Mouse (Mus musculus) megakaryocyte-erythroid progenitor cell, adult 5-6 weeks (primary cell): ENCODE measurements around the gene Kif28. TPM values are rescaled to one million over a fixed set of nuclear protein-coding genes. Genes with fewer than 3 reads are reported as not detected.
"Not testable (repeated sequence)": the region's sequence is repeated elsewhere in the genome, so short reads cannot be mapped to it uniquely, and the experiment has no call there.

Source experiments
- ATAC-seq: replicated peaks from 2 replicates; pipeline ENCODE4 v1.8.0; 2016; ENCODE audit warnings: mild to moderate bottlenecking, inconsistent platforms; ENCODE audit not compliant: severe bottlenecking, poor library complexity, low FRiP score, low TSS enrichment
- total RNA-seq, 2 experiments: library from RNA; stranded (forward) in 1 of 2; stranded (reverse) in 1 of 2; fragments of 200-1000, 215-1000 nt in 1 of 2; fragments of >200 nt in 1 of 2; fragmentation: Nextera tagmentation in 1 of 2; gene quantifications; 2 replicates each; pipeline ENCODE4 v1.2.3; 2014 to 2017

Gene Kif28
- not detected in 2 replicates for total RNA-seq (2014; fragmentation: Nextera tagmentation)
- total RNA-seq (2017): not detected in 2 replicates

DNA sequence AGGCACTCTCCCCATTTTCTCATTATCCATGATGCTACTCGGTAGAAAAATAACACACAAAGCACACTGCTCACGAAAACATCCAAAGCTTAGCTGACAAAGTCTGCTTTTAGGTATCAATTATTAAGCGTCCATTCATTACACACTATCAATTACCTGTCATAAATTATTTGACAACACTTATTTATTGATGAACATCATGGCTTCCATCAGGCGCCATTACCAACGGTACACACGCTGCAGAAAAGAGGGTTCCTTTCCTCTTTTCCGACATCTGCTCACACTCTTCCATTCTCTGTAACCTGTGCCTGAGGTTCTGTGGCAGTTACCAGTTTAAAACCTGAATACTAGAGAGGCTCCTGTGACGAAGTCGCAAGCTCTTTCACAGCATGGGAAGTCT lies at the start of gene Kif28:
Kif28 (minus strand) TSS at position 101 of the 400 bp plus-strand sequence.
- no peak for ATAC-seq

DNA sequence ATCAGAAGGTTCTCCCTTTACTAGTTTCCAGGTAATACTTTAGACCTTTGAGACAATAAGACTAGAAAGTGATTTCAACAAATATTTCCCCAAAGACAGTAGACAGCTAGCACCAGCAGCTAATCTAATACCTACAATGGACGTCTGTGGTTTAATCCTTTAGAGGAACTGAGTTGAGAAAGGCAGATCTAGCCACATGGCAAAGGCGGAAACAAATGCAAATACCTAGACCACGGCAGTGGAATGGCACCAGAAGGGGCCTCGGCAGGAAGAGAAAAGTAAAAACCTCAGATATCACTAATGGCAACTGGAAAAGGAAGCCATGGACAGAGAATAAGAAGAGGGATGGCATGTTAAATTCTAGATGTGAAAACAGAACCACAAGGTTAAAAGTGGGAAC lies 42.2 kb upstream of the Kif28 start:
- no peak for ATAC-seq

DNA sequence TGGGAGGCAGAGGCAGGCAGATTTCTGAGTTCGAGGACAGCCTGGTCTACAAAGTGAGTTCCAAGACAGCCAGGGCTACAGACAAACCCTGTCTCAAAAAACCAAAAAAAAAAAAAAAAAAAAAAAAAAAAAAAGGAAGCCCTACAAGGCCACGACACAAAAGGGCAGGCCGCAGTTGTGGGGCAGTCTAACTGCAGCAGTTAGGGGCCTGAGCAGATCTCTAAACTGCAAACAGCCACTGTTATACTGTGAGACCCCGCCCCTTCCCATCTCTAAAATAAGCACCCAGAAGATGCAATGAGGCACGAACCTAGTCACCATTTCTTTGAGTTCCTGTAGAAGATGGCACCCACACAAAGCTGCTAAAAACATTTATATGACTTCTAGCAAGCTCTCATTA lies 40.4 kb upstream of the Kif28 start:
- no peak for ATAC-seq

DNA sequence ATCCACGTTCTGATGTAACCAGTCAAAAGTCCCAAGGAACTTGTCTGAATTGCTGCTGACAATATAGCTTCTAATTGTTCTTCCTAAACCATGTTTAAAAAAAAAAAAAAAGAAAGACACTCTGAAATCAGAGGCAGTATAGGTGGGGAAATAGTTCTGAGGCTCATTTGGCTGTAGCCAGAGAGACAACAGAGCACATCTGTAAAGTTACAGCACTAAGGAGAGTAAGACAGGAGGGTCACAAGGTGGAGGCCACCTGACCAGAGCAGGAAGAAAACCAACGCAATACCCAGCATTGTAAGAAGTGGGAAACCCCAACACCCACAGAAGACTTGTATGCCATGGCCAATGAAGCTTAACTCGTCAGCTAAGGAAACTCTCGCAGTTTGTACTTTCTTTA lies 39.0 kb upstream of the Kif28 start:
- ATAC-seq: no peak

DNA sequence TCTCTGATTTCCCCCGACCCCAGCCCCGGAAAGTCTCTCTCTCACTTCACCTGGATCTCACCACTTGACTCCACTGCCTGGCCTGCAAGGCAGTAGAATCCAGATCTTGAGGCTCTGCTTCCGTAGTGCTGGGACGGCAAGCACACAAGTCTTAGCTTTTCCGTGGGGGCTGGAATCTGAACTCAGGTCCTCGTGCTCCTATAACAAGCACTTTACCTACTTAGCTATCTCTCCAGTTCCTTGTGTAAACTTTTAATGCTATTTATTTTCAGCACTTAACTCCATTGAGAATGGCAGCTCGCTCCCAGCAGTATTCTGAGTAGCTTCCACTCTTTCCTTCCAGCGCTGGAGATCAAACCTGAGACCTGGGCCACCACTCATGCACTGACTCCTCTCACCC lies 31.8 kb upstream of the Kif28 start:
- ATAC-seq: no peak

DNA sequence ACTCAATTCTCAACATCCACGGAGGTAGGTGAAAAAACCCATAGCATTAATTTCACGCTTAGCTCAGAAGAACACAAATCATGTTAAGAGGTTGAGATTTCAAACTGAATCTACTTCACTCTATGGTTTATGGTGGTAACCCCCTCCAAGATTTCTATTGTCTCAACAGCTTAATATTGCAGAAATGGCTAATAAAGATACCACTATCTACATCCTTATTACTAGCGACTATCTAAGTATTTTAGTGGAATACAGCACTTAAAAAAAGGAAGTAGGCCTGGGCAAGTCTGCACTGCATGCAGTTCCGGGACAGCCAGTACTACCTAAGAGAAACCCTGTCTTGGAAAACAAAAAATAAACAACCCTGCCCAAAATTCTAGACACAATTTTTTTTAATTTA lies 15.5 kb upstream of the Kif28 start:
- no peak for ATAC-seq

DNA sequence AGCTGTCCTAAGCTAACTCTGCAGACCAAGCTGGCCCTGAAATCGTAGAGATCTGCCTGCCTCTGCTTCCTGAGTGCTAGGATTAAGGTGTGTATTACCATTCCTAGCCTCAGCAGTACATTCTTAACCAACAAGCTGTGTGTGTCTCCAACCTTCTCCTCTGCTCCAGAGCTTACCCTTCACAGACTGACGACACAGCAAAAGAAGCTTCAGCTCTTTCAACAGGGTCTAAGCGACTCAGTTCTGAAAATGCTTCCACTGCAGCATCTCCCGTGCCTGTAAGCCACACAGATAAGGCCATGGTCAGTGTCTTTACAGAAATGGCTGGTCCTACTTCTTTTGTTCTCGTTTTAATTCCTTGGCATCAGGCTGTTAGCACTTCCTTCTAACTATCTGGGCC lies 15.0 kb upstream of the Kif28 start:
- ATAC-seq: no peak

DNA sequence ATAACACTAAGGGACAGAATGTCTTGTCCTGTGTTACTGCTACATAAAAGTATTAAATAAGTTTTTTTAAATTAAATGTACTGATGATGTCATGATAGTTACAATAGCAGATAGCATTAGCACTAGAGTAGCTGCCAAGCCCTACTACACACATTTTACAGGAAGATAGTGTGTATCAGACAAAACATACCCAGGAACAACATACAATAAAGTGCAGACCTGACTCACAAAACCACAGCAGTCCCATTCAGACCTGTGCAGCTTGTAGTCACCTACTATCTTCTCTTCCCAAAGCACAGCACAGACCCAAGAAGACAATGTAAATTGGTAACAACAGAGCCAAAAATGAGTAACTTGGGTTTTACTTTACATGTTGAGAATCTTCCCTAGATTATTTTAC lies 11.4 kb upstream of the Kif28 start:
- ATAC-seq: peak; percentile 75

DNA sequence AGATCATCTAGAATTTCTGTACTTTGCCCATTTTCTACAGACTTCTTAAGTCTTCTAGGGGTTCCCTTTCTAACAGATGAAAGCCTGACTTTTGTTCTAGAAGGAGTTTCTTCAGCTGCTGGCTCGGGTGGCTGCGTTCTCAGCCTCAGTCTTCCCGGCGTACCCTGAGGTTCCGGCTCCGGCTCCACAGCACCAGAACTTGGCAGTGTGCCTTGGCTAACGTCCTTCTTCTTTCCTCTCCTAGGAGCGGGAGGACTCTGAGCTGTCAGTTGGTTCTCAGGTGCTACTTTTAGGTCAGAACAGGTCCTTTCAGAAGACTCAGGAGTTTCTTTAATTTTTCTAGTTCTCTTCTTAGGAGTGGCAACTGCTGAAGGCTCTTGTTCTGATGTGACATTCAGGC lies 7.9 kb upstream of the Kif28 start:
- no peak for ATAC-seq

DNA sequence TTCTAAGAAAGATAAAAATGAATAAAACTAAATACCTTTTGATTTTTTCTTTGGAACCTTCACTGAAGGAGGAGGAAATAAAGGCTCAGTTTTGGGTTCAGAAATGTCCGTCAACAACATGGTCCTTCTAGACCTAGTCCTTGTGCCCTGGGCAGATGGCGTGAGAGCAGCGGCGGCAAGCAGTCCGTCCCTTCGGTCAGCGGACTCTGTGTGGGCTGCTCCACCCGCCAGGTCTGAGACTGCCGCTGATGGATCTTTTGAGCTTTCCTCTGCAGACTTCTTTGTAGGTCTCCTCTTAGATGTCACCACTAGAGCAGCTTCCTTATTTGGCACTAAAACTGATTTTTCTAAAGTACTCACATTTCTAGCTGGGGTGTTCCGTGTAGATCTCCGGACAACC lies 7.2 kb upstream of the Kif28 start:
- ATAC-seq: no peak

DNA sequence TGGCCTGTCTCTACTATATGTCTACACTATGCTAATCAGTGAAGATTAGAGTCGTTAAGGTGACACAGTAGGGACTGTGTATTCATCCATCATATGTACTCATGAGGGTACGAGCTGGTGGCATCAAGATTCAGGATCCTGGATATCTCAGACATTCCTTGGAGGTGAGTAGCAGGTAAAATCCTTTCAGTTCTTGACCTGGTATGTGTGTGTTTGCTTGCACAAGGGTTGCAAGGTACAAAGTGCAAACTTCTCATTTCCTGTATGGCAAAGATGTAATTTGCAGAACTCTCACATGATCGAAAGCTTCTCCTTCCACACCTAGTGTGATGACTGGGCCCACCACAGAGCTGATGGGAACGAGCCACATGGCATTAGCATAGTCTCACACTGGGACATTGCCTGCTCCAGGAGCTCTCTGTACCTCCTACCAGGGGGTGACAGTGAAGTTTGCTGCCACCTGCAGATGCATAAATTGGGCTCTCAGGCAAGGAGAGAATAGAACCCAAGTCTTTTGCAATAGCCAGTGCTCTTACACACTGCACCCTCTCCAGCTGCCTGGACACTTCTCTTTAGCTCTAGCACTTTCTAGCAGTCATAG lies 1.4 kb downstream of the Kif28 start:
- ATAC-seq: peak; percentile 14

DNA sequence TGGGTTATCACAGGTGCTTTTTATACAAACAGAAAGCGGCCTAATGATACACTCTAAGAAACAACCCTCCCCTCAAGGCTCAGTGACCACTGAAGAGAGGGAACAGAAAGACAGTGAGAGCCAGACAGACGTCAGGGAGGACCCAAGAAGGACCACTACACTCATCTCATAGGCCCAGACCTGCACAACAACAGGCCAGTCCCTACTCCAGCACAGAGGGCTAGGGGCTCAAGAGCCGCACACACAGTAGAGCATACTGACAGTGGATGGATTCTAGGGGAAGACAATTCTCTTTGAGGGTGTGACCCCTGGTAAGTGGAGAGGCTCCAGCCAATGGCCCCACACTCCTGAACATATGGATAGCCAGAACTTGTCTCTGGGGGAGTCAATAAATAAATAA lies 8.6 kb downstream of the Kif28 start:
- ATAC-seq: no peak

DNA sequence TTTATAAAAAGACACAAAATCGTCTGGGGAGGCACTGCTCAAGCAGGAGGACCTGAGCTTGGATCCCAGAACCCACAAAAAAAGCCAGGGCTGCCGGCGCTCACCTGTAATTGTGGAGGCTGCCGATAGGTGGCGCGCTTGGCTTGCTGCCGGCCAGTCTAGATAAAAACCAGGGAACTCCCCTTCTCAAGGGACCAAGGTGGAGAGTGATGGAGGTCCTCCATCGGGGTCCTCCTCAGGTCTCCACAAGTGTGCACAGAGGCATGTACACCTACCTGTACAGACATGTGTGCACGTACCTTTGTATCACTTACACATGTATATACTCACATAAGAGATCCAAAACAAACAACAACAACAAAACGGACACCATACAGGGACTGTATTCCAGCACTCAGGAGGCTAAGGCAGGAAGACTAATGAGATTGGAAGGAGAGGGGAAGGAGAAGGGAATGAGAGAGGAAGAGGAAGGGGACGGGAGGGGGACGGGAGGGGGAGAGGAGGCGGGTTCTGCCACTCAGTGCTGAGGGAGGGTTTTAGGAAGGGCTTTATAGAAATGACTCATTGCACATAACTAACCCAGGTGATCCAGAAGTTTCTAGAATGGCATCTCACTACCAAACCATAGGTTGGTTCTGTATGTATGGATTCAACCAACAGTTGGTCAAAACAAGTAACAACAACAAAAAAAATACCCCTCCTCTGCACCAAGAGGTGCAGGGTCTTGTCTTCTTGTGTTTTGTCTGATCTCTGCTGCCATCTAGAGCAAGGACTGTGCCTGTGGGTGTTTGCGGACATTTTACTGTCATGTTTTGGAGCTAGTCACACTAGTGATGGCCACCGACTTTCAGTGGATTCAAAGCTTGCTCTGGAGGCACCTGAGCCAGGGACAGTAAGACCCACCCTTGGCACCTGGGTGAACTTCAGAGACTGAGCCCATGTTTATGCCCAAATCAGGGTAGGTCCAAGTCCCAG lies 10.3 kb downstream of the Kif28 start:
- ATAC-seq: peak; percentile 51

DNA sequence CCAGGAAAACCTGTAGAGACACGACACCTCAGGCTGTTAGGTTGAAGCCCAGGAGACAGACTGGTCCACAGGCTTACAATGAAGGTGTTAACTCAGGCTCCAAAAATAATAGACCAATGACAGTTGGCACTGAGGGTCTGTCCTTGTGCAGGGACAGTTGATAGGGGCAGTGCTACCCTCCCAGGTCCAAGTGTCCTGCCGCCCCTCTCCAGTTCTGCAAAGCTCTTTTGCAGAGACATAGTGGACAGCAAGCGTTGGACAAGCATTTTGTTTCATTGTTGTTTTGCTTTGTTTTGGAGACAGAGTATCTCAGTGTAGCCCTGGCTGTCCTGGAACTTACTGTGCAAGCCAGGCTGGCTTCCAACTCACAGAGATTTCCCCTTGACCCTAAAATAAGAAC lies 13.7 kb downstream of the Kif28 start:
- ATAC-seq: no peak

DNA sequence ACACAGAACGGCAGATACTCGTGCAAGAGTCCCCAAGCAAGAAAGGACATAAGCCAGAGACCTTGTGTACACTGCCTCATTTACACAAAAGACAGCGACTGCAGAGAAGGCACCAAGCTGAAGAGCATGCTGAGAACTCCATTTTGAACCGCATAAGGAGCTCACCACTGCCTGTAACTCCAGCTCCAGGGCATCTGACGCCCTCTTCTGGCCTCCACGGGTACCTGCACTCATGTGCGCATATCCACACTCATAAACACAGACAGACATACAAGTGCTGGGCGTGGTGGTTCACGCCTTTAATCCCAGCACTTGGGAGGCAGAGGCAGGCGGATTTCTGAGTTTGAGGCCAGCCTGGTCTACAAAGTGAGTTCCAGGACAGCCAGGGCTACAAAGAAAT lies 16.4 kb downstream of the Kif28 start:
- no peak for ATAC-seq

DNA sequence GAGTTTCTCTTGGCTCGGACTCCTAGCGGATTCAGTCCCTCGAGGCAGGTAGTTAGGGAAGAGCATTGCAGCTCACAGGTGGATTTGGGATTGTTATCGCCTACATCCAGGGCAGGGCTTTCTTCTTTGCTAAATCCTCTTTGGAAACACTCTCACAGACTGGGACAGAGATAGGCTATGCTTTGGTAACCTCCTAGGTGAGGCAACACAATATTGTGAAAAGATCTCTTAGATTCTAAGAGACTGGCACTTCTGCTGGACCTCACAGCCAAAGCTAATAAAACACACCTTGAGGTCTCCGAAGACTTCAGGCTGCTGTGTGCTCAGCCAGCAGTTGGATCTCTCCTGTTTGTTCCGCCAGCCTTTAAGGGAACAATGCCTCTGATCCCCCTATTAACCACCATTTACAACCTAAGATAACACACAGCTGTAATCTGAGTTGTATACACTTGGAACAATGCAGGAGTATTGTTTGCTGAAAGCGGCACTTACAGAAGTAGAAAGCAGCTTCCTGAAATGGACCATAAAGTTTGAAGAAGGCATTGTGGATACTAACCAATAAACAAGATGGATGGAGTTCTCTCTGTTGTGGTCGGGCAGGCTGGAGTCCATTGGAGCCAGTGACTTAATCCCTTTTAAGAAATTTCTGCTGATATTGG lies 22.1 kb downstream of the Kif28 start:
- no peak for ATAC-seq

DNA sequence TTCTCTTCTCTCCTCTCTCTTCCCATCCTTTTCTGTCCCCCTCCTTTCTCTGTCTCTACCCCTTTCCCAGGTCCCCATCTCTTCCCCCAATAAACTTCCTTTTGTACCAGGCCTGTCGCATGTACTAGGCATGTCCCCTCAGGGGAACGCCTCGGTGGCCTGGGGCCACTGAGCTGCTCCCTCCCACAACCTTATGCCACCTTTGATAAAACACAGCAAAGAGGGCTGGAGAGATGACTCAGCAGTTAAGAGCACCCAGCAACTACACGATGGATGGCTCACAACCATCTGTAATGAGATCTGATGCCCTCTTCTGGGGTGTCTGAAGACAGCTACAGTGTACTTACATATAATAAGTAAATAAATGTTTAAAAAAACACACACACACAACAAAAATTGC lies 29.3 kb downstream of the Kif28 start:
- ATAC-seq: peak; percentile 81

DNA sequence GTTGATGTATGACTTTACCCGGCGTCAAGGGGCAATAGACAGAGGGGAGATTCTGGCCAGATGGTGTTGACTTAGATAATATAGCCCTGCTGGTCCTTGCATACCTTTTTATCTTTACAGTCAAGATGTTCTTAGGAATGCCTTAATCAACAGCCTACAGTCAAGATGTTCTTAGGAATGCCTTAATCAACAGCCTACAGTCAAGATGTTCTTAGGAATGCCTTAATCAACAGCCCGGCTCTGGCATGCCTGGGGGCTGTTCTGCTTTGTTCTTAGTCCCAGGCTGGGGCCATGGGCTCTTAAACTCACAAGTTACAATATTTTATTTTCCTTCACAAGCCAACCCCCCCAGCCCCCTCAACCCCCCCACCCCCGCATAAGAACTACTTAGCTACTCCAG lies 29.8 kb downstream of the Kif28 start:
- ATAC-seq: not testable (repeated sequence)

DNA sequence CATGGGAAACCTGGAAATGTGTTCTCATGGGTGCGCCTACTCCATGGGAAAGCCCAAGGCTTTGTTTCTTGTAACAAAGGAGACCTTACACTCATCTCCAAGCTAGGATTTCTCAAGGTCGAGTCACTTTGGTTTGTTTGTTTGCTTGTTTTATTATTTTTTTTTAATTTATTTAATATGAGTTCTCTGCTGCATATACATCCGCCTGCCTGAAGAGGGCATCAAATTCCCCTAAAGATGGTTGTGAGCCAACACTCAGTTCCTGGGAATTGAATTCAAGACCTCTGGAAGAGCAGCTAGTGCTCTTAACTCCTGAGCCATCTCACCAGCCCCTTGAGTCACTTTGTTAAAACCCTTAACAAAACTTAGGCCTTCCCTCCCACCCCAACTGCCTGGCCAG lies 31.7 kb downstream of the Kif28 start:
- ATAC-seq: no peak

DNA sequence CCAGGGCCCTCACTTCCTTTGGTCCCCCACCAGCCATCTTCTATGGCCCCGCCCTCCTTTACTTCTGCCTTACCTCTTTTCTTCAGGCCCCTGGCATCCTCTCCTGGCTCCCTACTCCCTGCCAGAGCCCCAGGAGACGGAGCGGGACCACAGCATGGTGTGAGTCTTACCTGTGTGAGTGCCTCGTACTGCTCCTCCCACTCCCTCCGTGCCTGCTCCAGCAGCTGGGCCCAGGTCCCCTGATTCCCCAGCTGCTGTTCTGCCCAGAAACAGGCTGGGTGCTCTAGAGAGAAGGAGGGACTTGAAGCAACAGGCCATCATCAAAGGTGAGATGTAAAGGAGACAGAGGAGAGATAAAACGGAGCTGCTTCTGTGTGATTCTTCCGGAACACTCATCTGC lies 32.4 kb downstream of the Kif28 start:
- ATAC-seq: no peak
